Mouse (Mus musculus): Measurements from ENCODE around the gene Ints3. TPM values are rescaled to one million over a fixed set of nuclear protein-coding genes. Genes with fewer than 3 reads are reported as not detected.

The Ints3 gene
- polyA plus RNA-seq, 1 experiment, result 68.6 TPM

DNA sequence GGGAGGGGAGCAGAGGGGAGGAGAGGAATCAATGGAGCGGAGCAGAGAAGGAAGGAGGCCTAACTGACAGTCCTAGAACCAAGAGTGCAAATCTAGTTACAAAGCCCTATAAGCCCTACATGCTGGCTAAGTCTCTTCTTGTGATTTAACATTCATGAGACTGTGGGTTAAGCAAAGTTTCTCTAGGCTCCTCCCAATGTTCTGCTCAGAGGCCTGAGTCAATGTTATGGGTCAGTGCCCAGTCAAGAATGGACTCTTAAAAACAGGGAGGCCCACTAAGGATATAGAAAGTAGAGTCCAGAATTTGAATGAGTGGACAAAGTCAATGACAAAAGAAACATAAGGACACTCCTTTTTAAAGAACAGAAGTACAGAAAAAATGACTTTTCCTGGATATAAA, 5.8 kb downstream of the Ints3 start:
- Histone ChIP-seq H3K4me3 (ENCODE audit: low read depth, low read length) (no peak overlapping the region), H3K27ac (ENCODE audit: insufficient read depth, low read length) (no peak overlapping the region), H3K9me3 (replicated peaks; ENCODE audit: control insufficient read depth, insufficient read depth, low read length, poor library complexity, severe bottlenecking) (no peaks in the 10 kb centered on the region), H3K9ac (ENCODE audit: low read depth, poor library complexity, severe bottlenecking) (no peak overlapping the region), H3K36me3 (ENCODE audit: control insufficient read depth, insufficient read depth, low read length, poor library complexity, severe bottlenecking) (peaks cover 15% of the 10 kb centered on the region), H3K27me3 (ENCODE audit: control insufficient read depth, insufficient read depth, low read length, poor library complexity, severe bottlenecking) (no peaks in the 10 kb centered on the region), H3K4me1 (ENCODE audit: control insufficient read depth, insufficient read depth, low read length) (peaks cover 1% of the 10 kb centered on the region)
- TF ChIP-seq EP300 (IDR thresholded peaks at IDR 0.05; ENCODE audit: insufficient read depth, low read depth, low read length) (no peak), CTCF (IDR thresholded peaks at IDR 0.05; ENCODE audit: low read depth, low read length) (no peak), POLR2A (IDR thresholded peaks at IDR 0.05; ENCODE audit: insufficient read depth, low read length) (no peak)

GRCm38 (mm10) chr3:90425499-90425898, 7.9 kb downstream of the Ints3 start:
- Histone ChIP-seq H3K4me1 (ENCODE audit: control insufficient read depth, insufficient read depth, low read length) (peaks cover 1% of the 10 kb centered on the region), H3K27me3 (ENCODE audit: control insufficient read depth, insufficient read depth, low read length, poor library complexity, severe bottlenecking) (no peaks in the 10 kb centered on the region), H3K9ac (ENCODE audit: low read depth, poor library complexity, severe bottlenecking) (peak overlapping the region; percentile 14; the same call in 1 of the 2 replicates), H3K27ac (ENCODE audit: insufficient read depth, low read length) (peak overlapping the region; percentile 54), H3K36me3 (ENCODE audit: control insufficient read depth, insufficient read depth, low read length, poor library complexity, severe bottlenecking) (peaks cover 27% of the 10 kb centered on the region), H3K9me3 (replicated peaks; ENCODE audit: control insufficient read depth, insufficient read depth, low read length, poor library complexity, severe bottlenecking) (no peaks in the 10 kb centered on the region), H3K4me3 (ENCODE audit: low read depth, low read length) (no peak overlapping the region)
- TF ChIP-seq CTCF (IDR thresholded peaks at IDR 0.05; ENCODE audit: low read depth, low read length) (no peak), EP300 (IDR thresholded peaks at IDR 0.05; ENCODE audit: insufficient read depth, low read depth, low read length) (no peak), POLR2A (IDR thresholded peaks at IDR 0.05; ENCODE audit: insufficient read depth, low read length) (no peak)

DNA sequence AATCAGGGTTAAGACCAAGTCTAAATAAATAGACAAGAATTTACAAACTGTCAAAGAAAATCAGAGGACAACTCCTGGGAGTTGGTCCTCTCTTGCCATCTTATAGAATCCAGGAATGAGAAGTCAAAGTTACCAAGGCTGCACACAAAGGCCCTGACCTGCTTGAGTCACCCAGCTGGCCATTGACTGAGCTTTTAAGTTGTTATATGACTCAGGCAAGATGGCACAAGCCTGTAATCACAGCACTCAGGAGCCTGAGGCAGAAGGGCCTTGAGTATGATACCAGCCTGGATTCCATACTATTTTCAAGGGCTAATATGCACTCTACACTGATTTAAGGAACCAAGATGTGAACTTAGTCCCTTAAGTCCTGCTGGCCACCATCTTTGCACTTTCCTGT, 9.9 kb downstream of the Ints3 start:
- Histone ChIP-seq H3K36me3 (ENCODE audit: control insufficient read depth, insufficient read depth, low read length, poor library complexity, severe bottlenecking) (peaks cover 38% of the 10 kb centered on the region), H3K9me3 (replicated peaks; ENCODE audit: control insufficient read depth, insufficient read depth, low read length, poor library complexity, severe bottlenecking) (no peaks in the 10 kb centered on the region), H3K4me3 (ENCODE audit: low read depth, low read length) (no peak overlapping the region), H3K9ac (ENCODE audit: low read depth, poor library complexity, severe bottlenecking) (no peak overlapping the region), H3K4me1 (ENCODE audit: control insufficient read depth, insufficient read depth, low read length) (no peaks in the 10 kb centered on the region), H3K27me3 (ENCODE audit: control insufficient read depth, insufficient read depth, low read length, poor library complexity, severe bottlenecking) (no peaks in the 10 kb centered on the region), H3K27ac (ENCODE audit: insufficient read depth, low read length) (no peak overlapping the region)
- TF ChIP-seq EP300 (IDR thresholded peaks at IDR 0.05; ENCODE audit: insufficient read depth, low read depth, low read length) (no peak), CTCF (IDR thresholded peaks at IDR 0.05; ENCODE audit: low read depth, low read length) (no peak), POLR2A (IDR thresholded peaks at IDR 0.05; ENCODE audit: insufficient read depth, low read length) (no peak)

- Histone ChIP-seq H3K27ac (ENCODE audit: insufficient read depth, low read length) (peak overlapping the region; percentile 53), H3K36me3 (ENCODE audit: control insufficient read depth, insufficient read depth, low read length, poor library complexity, severe bottlenecking) (peaks cover 54% of the 10 kb centered on the region), H3K9me3 (replicated peaks; ENCODE audit: control insufficient read depth, insufficient read depth, low read length, poor library complexity, severe bottlenecking) (no peaks in the 10 kb centered on the region), H3K4me3 (ENCODE audit: low read depth, low read length) (no peak overlapping the region), H3K27me3 (ENCODE audit: control insufficient read depth, insufficient read depth, low read length, poor library complexity, severe bottlenecking) (no peaks in the 10 kb centered on the region), H3K4me1 (ENCODE audit: control insufficient read depth, insufficient read depth, low read length) (no peaks in the 10 kb centered on the region), H3K9ac (ENCODE audit: low read depth, poor library complexity, severe bottlenecking) (no peak overlapping the region)
- TF ChIP-seq EP300 (IDR thresholded peaks at IDR 0.05; ENCODE audit: insufficient read depth, low read depth, low read length) (no peak), POLR2A (IDR thresholded peaks at IDR 0.05; ENCODE audit: insufficient read depth, low read length) (no peak), CTCF (IDR thresholded peaks at IDR 0.05; ENCODE audit: low read depth, low read length) (no peak)
These were observed 12.7 kb downstream of the Ints3 start for GRCm38 (mm10) chr3:90420696-90421095.

DNA sequence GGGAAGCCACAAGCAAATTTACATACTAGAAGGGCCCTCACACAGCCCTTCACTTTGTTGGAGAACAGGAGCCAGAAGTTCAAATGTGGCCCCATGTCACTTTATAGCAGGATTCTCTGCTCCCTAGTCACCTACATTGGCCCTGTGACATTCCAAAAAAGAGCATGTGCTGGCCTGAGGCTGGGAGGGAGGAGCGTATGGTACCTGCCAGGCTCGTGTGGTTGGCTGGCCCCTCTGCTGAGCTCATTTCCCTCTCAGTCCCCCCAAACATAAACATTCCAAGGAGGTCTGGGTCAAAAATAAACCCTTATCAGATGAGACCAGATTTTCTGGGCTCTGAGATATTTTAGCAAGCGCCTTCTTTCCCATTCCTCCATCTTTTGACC, 20.4 kb downstream of the Ints3 start:
- no peaks in the 10 kb centered on the region for H3K27me3 ChIP-seq (ENCODE audit: control insufficient read depth, insufficient read depth, low read length, poor library complexity, severe bottlenecking)
- no peak overlapping the region for H3K9ac ChIP-seq (ENCODE audit: low read depth, poor library complexity, severe bottlenecking)
- no peaks in the 10 kb centered on the region for H3K4me1 ChIP-seq (ENCODE audit: control insufficient read depth, insufficient read depth, low read length)
- no peaks in the 10 kb centered on the region for H3K9me3 ChIP-seq (replicated peaks; ENCODE audit: control insufficient read depth, insufficient read depth, low read length, poor library complexity, severe bottlenecking)
- no peak overlapping the region for H3K27ac ChIP-seq (ENCODE audit: insufficient read depth, low read length)
- H3K36me3 ChIP-seq (ENCODE audit: control insufficient read depth, insufficient read depth, low read length, poor library complexity, severe bottlenecking), result peaks cover 60% of the 10 kb centered on the region
- H3K4me3 ChIP-seq (ENCODE audit: low read depth, low read length), result no peak overlapping the region
- no peak for TF ChIP-seq POLR2A (IDR thresholded peaks at IDR 0.05; ENCODE audit: insufficient read depth, low read length)
- TF ChIP-seq CTCF (IDR thresholded peaks at IDR 0.05; ENCODE audit: low read depth, low read length), result no peak
- TF ChIP-seq EP300 (IDR thresholded peaks at IDR 0.05; ENCODE audit: insufficient read depth, low read depth, low read length), result no peak

- TF ChIP-seq EP300 (IDR thresholded peaks at IDR 0.05; ENCODE audit: insufficient read depth, low read depth, low read length), result no peak
- peak; percentile 87 for TF ChIP-seq CTCF (IDR thresholded peaks at IDR 0.05; ENCODE audit: low read depth, low read length)
- TF ChIP-seq POLR2A (IDR thresholded peaks at IDR 0.05; ENCODE audit: insufficient read depth, low read length), result no peak
- H3K9me3 ChIP-seq (replicated peaks; ENCODE audit: control insufficient read depth, insufficient read depth, low read length, poor library complexity, severe bottlenecking), result no peaks in the 10 kb centered on the region
- H3K36me3 ChIP-seq (ENCODE audit: control insufficient read depth, insufficient read depth, low read length, poor library complexity, severe bottlenecking), result peaks cover 61% of the 10 kb centered on the region
- no peaks in the 10 kb centered on the region for H3K27me3 ChIP-seq (ENCODE audit: control insufficient read depth, insufficient read depth, low read length, poor library complexity, severe bottlenecking)
- H3K27ac ChIP-seq (ENCODE audit: insufficient read depth, low read length), result no peak overlapping the region
- H3K4me3 ChIP-seq (ENCODE audit: low read depth, low read length), result no peak overlapping the region
- no peaks in the 10 kb centered on the region for H3K4me1 ChIP-seq (ENCODE audit: control insufficient read depth, insufficient read depth, low read length)
- no peak overlapping the region for H3K9ac ChIP-seq (ENCODE audit: low read depth, poor library complexity, severe bottlenecking)
These were observed 21.0 kb downstream of the Ints3 start for GRCm38 (mm10) chr3:90412312-90413010.

Data from ES-Bruce4 (cell line).